Mouse (Mus musculus): ENCODE measurements around the gene Foxl2. TPM values are rescaled to one million over a fixed set of nuclear protein-coding genes. Genes with fewer than 3 reads are reported as not detected.

Foxl2 gene
- total RNA-seq, 4 experiments from 2014 or later, result not detected

DNA sequence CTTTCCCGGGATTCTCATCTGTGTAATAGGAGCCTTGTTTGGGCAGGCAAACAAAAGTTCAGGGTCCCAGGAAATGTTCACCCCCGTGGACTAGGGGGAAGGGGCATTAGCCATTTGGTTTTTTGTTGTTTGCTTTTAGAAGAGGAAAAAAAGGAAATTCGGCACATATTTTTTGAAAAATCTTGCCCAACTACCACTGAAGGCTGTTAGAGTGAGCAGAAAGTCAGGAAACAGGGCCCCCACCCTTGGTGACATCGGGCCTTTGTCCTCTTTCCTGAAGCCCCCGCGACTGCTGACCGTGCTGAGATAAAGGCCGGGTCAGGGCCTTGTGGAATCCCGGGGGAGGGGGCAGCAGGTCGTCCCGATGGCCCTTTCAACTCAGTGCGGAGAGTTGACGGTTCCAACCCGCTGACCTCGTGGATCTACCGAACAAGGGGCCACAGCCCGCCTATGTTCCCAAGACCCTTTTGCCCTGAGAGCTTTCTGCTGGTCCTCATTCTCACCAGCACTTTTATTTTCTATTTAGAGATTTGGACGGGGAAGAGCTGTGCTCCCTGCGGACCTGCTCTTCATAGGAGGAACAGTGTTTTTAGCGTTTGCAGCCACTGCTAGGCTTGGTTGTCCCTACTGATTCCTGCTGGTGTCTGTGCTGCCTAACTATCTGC is 7.5 kb downstream of the Foxl2 start:
- no peak for DNase-seq (ENCODE audit: low spot score)

DNA sequence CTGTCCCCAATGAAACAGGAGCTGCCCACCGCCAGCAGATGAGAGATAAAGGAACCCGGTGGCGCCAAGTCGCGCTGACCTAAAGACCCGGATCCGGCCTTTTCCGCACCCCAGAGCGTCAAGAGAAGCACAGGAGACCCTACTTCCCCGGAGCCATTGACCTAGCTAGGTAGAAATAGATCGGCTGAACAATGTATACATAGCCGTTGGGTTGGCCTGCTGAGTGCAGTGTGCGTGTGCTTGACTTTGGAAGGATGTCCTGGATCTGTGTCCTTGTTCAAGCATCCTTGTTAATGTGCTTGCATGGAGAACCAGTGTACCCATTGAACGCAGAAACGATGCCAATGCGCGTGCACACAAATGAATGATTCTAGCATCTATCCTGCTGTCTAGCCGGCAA is 8.6 kb downstream of the Foxl2 start:
- DNase-seq (ENCODE audit: low spot score), result no peak

DNA sequence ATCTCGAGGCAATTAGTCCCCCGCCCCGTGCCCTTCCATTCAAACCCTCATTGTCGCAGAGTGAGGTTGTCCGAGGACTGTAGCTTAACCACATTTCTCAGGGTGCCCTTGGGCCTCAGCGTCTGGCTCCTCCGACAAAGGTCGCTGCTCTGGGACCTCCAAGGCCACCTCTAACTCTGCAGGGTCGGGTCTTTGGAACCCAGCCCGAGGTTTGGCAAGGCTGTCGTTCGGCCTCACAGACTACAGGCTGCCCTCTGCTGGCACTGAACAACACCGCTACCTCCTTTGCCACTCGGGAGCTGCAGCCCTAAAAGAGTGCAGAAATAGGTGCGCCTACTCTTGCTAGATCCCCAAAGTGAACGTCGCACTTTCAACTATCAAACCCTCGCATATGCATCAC is 10.0 kb downstream of the Foxl2 start:
- DNase-seq (ENCODE audit: low spot score), result no peak

DNA sequence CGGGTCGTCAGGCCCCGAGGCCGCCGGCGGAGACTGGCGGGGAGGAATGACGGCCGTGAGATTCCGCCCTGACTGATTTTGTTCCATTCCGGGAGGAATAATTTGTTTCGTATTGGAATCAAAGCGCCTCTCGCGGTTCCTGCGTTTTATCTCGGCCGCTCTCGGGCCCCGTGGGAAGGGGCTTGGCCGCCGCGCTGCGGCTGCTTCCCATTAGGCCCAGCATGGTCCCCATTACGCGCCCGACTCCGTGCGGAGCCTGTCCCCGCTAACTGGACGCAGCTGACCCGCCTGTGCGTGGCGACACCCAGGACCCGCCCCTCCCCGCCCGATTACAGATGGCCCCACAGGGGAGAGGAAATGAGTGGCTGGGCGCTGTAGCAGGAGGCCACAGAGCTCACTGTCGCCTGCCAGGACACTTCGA is 18.0 kb downstream of the Foxl2 start:
- no peak for DNase-seq (ENCODE audit: low spot score)

DNA sequence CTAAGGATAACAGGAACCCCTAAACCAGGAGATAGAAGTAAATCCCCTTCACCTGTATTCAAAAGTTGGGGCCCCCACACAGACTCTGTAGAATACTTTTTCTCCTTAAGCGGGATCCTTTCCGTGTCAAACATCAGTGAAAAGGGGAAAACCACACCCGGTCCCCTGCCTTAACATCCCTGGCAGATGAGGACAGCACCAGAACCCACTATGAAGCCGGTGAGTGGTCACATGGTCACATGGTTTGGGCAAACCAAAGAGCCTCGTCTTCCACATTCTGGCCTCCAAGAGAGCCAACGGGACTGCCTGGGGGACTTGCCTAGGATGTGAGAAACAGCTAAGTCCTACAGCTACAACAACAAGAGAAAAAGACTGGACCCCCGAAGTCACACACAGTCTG is 18.5 kb downstream of the Foxl2 start:
- DNase-seq (ENCODE audit: low spot score), result no peak

DNA sequence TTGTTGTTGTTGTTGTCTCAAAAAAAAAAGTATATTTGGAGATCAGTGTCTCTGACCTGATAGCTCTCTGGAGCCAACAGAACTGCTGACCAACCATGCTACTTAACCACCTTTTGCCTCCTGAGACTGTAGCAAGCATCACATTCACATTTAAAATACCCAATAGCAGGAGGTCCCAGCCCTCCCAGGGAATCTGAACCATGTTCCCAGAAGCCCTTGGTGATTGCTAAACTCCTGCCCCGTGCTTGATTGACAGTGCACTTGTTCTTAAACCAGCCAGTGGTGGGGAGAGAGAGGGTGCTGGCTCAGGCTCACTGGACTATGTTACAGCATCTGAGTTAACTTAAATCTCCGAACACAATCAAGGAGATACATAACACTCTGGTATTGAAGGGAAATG is 19.8 kb downstream of the Foxl2 start:
- no peak for DNase-seq (ENCODE audit: low spot score)

DNA sequence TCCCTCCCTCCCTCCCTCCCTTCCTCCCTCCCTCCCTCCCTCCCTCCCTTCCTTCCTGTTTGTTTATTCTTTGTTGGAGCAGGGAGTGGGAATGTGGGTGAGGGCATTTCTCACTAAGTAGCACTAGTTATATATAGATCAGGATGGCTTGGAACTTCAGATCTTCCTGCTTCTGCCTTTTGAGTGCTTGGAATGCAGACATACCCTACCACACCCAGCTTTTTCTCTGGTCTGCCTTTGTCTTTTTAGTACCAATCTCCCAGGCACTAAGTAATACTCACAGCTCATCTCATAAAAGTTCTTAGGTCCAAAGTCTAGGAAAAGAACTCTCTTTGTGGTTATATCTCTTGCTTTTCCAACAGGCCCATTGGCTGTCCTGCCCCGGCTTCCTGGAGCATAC is 21.0 kb downstream of the Foxl2 start:
- no peak for DNase-seq (ENCODE audit: low spot score)

DNA sequence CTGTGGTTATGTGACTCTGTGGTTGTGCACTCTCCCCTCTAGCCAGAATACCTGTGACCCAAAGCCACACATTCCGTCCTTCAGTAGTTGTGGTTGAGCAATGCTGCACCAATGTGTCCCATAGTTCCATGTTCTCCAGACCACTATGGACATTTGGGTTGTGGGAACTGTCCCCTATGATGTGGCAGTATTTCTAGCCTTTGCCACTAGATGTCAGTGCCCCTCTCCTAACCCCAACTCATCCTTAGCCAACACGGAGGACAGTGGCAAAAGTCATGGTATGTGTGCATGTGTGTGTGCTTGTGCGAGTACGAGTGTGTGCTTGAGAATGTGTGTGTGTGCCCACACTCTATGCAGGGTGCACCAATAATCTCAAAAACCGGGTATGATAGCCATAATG is 21.4 kb downstream of the Foxl2 start:
- no peak for DNase-seq (ENCODE audit: low spot score)

DNA sequence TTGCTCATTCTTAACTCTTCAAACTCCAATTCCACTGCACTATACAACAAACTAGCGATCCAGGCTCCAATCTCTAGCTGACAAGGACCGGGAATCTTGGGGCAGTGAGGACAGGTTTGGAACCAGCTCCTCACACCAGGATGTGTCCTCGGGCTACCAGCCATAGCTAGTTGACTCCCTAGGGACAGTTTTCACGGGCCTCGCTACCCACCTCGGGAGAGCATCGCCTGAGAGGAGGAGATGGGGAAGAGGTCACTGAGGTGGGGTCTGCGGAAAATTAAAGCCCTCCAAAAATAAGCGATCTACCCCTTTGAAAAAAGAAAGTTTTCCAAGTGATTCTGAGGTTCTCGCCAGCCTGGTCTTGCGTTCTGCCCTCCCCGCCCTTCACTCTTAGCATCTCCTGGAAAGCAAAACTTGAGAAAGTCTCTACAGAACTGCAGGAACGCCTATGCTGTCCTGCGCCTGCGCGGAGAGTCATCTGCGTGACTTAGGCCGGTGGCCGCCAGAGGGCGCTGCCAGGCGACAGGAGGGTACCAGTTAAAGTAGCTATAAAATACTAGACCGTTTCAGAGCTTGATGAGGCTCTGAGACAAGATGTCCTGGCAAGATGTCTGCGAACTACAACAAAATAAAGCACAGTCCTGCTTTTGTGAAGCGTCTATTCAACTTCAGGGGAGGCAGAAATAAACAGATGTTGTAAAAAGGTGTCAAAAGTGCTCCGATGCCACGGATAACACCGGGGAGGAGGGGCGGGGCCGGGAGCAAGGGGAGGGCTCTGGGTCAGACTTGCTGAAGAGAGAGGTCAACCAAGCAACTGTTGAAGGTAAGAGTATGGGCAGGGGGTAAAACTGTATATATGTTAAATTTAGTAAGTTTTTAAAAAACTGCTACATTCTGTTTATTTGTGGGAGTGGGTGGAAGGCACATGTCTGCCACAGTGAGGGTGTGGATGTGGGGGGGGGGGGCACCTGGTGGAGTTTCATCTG is 24.6 kb downstream of the Foxl2 start:
- DNase-seq (ENCODE audit: low spot score), result peak; percentile 84

DNA sequence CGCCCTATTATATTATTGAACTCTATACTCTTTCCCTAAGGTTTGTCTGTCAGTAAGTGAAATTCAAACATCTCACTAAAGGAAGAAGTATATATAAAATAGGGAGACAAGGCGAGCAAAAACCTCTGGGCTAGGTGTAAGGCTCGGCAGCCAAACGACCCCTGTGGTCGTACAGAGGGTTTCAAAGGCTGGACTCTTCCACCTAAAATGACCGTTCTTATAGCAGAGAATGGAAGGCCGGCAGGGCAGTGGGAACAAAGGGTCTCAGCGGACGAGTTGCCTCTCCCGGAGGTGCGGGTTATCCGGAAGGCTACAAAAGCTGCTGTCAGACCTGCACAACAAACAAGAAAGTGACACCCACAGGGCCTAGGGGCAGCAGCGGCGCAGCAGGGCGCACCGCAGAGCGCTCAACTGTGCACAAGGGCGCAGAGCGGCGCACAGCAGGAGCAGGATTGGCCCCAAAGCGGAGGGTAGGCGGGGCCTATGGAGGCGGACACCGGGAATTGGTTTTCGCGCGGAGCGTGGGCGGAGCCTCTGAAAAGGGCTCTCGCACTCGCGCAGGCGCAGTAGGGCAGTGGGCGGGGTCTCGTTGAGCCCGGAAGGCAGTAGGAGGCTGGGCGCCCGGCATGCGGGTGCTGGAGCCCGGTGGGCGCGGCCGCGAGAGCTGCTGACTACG is 30.9 kb downstream of the Foxl2 start, which contains the start of gene Faim:
Gene Faim (plus strand): TSS at position 574 of the 676 bp plus-strand sequence.
- DNase-seq (ENCODE audit: low spot score), result peak; percentile 99

DNA sequence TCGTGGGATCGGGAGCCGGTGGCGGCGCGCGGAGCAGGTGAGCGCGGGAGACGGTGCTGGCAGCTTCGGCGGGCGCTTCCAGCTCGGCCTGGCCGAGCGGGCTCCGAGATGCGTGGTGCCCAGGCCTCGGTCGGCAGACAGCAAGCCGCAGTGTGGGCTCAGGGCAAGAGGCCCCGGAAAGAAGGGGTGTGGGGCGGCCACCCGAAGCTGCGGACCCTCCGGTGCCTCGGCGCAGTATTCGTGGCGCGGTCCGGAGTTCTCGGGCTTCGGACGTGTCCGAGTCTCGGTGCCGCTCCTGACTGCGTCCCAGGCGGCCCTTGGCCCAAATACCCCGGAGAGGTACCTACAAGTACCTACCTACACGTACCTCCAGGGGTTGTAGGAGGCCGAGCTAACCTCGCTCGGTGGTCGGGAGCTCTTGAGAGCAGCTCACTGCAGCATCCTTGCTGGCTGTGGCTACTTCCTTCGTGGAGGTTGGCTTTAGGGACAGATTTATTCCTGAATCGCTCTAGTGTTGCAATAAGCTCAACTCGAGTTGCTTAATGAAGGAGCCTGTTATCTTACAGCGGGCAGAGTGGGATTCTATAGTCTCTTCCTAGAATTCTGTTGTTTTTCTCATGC is 31.5 kb downstream of the Foxl2 start:
- DNase-seq (ENCODE audit: low spot score), result no peak

DNA sequence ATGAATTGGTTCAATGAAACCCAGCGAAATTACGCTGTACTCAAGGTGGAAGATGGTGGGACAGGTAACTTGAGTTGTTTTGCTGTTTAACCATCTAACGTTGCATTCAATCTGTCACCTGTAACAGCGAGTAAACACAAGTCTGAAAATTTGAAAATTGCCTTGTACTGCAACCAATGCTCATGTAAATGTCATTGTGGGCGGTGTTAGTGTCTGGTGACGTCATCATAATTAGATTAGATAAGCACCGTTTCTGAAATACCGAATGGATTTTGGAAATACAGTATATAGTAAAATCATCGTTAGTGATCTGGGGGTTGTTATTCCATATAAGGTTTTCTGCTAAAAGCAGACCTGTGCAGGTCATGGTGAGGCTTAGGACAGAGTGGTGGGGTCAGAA is 32.0 kb downstream of the Foxl2 start:
- no peak for DNase-seq (ENCODE audit: low spot score)

DNA sequence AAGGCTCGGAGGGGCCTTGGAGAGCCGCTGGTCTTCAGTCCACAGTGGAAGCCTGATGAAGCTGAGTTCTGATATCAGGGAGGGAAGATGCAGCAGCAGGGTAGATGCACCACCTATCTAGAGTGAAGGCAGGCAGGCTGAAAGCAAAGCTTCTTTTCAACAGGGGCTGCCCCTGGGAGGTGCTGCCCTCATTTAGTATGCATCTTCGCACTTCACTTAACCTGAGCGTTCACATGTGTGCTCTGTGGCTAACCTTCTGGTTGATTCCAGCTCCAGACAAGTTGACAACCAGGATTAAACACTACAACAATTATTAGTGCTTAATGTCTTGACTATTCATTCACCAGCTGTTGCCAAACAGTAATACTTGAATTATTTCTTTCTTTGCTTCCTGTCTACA is 39.0 kb downstream of the Foxl2 start:
- no peak for DNase-seq (ENCODE audit: low spot score)

DNA sequence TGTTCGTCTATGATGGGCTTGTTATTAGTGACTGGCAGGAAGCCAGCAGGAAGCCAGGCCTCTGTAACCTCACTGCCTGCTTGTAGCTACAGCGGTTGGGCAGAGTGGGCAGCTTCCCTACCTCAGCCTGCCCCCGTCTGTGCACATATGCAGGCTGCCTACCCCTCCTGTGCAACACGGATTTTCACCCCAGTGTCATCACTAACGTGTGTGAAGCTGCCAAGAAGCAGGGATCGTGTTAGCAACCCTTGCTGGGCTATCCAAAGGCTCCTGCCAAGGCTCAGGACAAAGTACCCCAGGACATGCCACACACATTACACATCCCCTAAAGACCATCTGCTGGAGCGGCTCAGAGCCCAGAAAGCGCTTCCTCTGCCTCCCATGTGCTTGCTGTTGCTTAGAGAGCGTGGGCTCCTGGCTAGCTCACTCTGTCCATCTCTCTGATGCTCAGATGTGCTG is 44.8 kb downstream of the Foxl2 start:
- DNase-seq (ENCODE audit: low spot score), result no peak

DNA sequence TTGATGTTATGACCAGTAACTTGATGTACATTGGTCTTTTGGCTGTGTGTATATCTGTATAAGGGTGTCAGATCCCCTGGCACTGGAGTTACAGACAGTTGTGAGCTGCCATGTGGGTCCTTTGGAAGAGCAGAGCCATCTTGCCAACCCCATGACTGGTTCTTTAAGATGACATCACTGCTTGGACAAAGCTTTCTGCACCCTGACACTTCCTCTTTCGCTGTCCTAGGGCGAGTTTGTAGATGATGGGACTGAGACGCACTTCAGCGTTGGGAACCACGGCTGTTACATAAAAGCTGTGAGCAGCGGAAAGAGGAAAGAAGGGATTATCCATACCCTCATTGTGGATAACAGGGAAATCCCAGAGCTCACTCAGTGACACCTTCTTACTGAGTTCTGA is 46.2 kb downstream of the Foxl2 start:
- DNase-seq (ENCODE audit: low spot score), result no peak

Other genes with a start within 250 kb of the Foxl2 start
- gene Prr23a1, start 112.8 kb upstream of the Foxl2 start, total RNA-seq (2022), result not detected
- gene Prr23a2, start 98.8 kb upstream of the Foxl2 start, total RNA-seq (2022), result not detected
- not detected for gene Prr23a3, start 90.5 kb upstream of the Foxl2 start, total RNA-seq (2022)
- not detected for gene 7420426K07Rik, start 52.2 kb upstream of the Foxl2 start, total RNA-seq (2022)
- 1 to 10 TPM; 3.8 to 5.6 (median 4.3) TPM for gene Faim, start 31.1 kb downstream of the Foxl2 start, total RNA-seq (2022)
- not detected for gene Gm1123, start 80.4 kb downstream of the Foxl2 start, total RNA-seq (2022)
- gene Pik3cb, start 185.3 kb downstream of the Foxl2 start, total RNA-seq (2022), result 10 to 100 TPM; 11.9 to 12.9 (median 12.3) TPM

Measured in heart, adult 8-10 months (tissue).